Mouse (Mus musculus) heart, postnatal 4 days (tissue): ENCODE measurements around the gene BC049352. TPM values are rescaled to one million over a fixed set of nuclear protein-coding genes. Genes with fewer than 3 reads are reported as not detected.

Experiments used
- DNase-seq: peaks from one replicate; pipeline ENCODE4 v3.0.0; 2021
- total RNA-seq, 2 experiments: library from RNA; stranded (reverse); gene quantifications; 2 replicates each; pipeline ENCODE4 v1.2.3; 2021

BC049352 gene
- total RNA-seq: not detected

GRCm38 (mm10) chr9:45181770-45182169 lies at the start of gene BC049352:
BC049352 (plus strand) TSS chr9:45182007.
- DNase-seq: no peak

DNA sequence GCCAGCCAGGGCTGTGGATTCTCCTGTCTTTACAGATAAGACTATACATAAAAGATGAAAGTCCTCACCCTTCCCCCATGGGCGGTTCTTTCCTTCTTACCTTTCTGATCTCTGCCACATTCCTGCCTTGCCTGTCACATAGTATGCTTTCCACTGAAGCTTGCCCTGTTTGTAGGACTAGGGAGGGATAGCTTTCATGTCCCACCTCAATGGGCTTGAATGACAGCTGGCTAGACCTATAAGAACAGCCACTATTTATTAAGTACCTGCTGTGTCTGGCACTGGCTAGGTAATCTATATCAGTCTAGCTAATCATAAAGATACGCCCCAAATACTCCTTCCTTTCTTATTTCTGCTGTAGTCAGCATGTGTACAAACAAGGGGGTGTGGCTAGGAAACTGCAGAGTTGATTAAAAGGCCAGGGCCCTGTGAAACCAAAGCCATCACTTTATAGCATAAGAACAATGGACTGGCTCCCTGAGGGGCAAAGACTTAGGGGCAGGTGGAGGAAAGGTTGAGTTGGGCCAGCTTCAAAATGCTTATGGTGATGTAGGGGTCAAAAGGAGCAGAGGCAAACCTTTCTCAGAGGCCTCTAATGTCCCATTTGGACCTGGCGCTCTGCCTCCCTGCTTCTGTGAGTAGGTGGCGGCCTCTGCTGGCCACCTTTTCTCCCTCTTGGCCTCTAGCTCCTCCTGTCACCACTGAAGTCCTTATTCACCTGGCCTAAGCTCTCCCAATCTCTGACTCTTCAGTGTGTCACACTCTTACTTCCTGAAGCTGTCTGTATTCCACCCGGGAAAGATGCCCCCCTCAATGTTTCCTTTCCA lies 48.1 kb upstream of the BC049352 start:
- peak; percentile 70 for DNase-seq

DNA sequence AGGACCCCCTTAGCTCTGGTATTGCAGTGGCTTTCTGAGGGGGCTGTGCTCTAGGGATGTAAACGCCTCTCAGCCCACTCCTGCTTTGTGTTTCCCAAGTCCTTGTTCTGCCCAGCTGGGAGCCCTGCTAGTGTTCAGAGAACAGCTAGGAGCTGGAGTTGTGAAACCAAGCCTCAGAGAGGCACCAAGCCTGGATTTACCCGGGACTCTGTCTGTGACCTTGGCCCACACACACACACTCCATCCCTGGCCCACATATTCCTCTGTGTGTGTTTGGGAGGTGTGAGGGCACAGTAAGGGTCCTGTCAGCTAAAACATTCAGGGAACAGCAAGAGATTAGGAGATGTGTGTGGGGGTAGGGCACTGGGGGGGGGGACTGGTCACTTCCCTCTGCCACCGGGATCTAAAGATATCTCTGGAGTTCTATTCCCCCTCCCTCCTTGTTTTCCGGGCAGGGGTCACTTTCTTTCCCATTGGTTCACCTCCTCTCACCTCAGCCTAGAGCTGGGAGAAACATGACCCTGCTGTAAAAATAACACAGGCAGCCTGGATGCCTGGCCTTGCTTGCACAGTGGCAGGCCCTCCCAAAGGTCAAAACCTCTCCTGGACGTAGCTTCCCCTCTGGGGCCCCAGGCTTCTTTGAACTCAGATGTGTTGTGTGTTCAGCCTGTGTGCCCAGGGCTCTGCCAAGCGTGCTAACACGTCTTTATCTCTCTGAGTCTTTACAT lies 45.2 kb upstream of the BC049352 start:
- DNase-seq: no peak

- DNase-seq: peak; percentile 55
These were observed 43.4 kb upstream of the BC049352 start, which contains the start of gene Scn4b for GRCm38 (mm10) chr9:45138191-45139032. Scn4b (plus strand) TSS chr9:45138395.

GRCm38 (mm10) chr9:45139082-45139481 lies 42.7 kb upstream of the BC049352 start:
- no peak for DNase-seq

- no peak for DNase-seq
These were observed 40.9 kb upstream of the BC049352 start for GRCm38 (mm10) chr9:45140945-45141344.

DNA sequence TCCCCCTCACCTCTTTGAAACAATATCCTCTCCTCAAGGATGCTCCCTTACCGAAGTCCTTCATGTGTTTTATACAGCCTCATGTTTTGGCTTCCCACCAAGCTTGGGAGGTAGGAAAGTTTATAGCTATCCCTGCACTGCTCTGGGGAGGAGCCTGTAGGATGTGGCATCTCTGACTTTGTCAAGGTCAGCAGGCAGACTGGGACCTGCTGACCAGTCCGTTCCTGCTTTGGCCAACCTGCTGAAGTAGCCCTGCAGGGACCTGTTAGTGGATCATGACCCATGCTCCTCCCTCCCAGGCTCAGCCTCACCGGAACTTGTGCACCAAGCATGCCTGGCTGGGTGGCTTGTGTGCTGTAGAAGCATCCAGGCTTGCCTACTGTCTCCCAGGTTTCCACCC lies 39.1 kb upstream of the BC049352 start:
- DNase-seq: no peak

DNA sequence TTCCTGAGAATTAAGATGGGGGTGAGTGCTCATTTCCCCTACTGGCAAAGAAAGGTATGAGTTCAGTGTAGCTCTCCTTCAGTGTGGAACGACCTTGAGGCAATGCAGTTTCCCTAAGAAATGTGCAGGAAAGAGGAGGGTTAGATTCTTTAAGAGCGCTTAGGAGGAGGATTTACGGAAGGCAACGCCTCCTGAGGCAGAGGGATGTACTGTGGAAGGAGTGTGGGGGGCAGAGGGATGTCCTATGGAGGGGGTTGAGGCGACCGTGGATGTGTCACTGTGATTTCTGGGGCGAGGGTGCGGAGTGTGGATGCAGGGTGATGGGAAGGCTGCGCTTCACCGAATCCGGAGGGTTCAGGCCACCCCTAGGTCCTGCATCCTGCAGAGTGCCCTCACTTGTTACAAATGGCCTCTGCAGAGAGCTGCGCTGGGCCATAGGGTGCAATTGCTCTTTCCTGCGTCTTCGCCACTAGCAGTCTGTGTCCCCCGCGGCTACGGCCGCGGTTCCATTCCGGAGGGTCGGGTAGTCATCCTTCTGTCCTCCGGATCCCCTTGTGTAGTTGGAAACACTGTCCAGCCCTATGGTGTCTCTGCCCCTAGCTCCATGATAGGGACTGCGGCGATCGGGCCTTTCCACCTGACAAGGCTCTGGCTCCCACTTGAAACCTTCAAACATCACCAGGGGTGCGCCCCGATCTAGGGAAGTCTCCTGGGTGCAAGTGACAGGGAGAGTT lies 36.1 kb upstream of the BC049352 start:
- DNase-seq: no peak

DNA sequence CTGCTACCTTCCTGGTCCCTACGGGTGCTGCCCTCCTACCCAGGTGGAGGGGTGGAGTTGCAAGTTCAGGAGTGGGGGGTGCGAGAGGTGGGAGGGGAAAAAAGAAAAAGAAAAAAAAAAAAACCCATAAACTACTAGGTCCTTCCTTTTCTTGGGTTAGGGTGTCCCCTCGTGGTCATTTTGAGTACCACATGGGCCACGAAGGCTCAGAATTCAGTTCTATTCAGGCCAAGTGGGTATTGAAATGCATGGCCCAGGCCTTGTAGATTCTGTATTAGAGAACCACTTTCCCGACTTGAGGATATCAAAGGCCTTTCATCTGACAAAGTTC lies 35.6 kb upstream of the BC049352 start:
- peak; percentile 82 for DNase-seq

DNA sequence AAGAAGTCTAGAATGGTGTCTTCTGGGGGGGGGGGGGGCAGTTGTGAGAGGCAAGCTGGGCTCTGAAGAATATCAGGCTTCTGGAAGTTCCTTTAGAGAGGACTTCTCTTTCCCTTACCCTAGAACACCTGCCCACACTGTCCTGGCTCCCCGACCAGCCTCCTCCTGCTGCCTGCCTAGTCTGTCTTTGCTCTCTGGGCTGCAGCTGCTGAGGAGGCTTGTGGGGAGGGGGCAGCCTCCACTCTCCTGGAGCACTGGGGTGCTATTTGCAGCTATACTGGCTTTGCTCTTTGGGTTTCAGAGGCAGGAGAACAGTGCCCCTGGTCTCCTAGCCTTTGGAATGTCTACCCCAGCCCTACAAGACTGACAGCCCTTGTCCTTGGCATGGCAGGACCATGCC lies 30.9 kb upstream of the BC049352 start:
- no peak for DNase-seq

DNA sequence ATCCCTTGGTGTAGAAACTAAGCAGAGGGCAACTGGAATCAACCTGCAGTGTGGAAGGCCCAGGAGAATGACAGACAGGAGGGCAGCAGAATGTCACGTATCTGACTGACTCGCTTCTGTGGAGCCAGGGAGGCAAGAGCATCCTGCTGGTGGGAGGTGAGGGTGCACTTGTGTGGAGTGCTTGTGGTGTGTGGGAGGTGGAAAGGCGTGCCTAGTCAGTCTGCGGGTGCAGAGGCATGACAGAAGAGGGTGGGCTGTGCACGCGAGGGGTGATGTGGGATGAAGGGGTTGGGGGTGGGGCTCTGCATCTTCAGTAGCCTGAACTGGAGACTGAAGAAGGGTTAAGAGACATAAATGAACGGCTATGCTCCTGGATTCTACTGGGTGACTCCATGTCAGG lies 28.4 kb upstream of the BC049352 start:
- DNase-seq: no peak

DNA sequence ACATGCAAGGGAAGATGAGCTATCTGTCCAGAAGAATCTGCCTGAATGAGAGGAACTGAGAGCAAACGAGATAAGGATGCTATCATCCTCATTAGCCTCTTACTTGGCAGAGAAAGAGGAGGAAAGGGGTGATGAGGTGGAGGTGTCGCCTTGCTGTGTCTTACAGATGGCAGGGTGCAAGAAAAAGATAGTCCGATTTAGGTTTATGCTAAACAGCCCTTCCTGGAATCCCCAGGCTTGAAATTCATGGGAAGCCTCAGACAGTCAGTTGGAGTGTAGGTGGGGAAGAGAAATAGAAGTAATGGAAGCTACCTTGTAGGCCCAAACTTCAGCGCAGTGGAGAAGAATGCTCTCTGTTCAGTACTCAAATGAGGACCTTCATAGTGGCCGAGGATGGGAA lies 13.9 kb upstream of the BC049352 start:
- DNase-seq: no peak

- no peak for DNase-seq
These were observed 11.7 kb upstream of the BC049352 start for GRCm38 (mm10) chr9:45170150-45170549.

GRCm38 (mm10) chr9:45171073-45171610 lies 10.7 kb upstream of the BC049352 start:
- DNase-seq: no peak

- DNase-seq: no peak
These were observed 8.3 kb upstream of the BC049352 start for GRCm38 (mm10) chr9:45173475-45173874.

- DNase-seq: no peak
These were observed 2.5 kb upstream of the BC049352 start for GRCm38 (mm10) chr9:45179282-45179681.

DNA sequence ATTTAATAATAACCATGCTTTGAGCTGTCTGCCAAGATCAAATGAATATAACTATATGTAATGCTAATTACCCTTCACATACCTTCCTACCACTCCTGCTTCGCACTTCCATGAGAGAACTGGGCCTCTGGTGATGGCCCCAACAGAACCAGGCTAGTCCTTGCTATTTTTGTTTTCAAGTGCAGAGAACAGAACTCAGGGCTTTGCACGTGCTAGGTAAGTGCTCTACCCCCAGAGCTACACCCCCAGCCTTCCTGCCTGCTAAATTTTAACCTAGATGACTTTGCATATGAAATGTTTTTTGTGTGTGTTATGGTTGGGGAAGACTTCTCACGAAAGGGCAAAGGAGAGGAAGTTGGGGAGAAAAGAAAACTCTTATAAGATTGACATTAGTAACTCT lies 714 bp downstream of the BC049352 start:
- DNase-seq: no peak

GRCm38 (mm10) chr9:45183266-45183665 lies 1.5 kb downstream of the BC049352 start:
- DNase-seq: no peak

GRCm38 (mm10) chr9:45185250-45185649 lies 3.4 kb downstream of the BC049352 start:
- DNase-seq: no peak

DNA sequence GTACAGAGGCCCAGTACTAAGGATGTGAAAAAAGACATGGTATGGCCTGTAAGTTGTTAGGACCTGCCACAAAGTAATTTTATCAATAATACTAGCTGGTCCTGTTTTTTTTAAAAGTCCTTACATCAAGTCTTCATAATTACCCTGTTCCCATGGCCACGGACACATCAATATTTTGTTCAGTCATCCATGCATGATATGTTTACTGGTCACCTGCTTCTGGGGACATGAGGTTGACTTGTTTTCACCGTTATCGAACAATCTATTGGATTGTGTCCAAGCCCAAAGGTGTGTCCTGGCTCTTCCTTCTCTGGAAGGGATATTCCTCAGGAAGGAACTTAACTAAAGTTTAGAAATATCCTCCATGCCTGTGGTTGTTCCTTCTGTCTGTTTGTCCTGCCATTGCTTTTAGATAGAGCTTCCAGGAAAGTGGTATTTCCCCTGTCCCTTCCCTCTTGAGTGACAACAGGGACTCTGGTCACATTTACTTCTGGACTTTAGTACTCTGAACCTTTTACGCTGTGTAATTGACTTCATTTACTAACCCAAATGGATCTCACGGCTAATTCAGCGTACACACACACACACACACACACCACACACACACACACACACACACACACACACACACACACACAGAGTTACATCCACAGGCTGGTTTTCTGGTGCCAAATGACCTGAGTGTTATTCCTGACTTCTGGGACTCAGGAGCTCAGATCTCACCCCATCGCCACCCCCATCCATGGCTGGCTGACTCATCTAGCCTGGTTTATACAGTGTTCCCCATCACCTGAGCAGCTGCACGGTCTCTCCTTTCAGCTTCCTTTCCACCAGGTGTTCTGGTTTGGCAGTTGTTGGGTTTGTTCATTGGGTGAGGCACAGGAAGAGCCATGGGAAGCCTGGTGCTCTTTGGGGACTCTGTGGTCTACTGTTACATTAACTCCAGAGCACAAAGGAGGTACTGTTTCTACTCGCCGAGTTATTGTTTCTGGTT lies 7.1 kb downstream of the BC049352 start:
- no peak for DNase-seq
